Mouse (Mus musculus) lung, embryonic 14.5 days (tissue): Measurements from ENCODE around the gene Il18rap. TPM values are rescaled to one million over a fixed set of nuclear protein-coding genes. Genes with fewer than 3 reads are reported as not detected.

Source experiments
- ATAC-seq: fragments of 200-750 bp; cut with Nextera tagmentation; 2 replicates; pipeline ENCODE4 v1.8.0; 2017; ENCODE audit warnings: mild to moderate bottlenecking, moderate TSS enrichment, moderate library complexity; ENCODE audit not compliant: insufficient read depth
- DNase-seq: peaks from one replicate; pipeline ENCODE4 v3.0.0-alpha.2; 2015
- H3K27ac ChIP-seq: fragments of 300-500 bp; sonication (generic); 2 replicates; pipeline ENCODE4 v1.5.1; 2014; ENCODE audit warnings: low read depth, mild to moderate bottlenecking, moderate library complexity
- H3K27me3 ChIP-seq: fragments of 300-500 bp; sonication (generic); 2 replicates; pipeline ENCODE4 v1.6.1; 2014; ENCODE audit warnings: low read length, control low read depth; ENCODE audit not compliant: insufficient read depth
- H3K36me3 ChIP-seq: fragments of 300-500 bp; sonication (generic); 2 replicates; pipeline ENCODE4 v1.6.1; 2014; ENCODE audit warnings: control low read depth; ENCODE audit not compliant: insufficient read depth
- H3K4me1 ChIP-seq: fragments of 300-500 bp; sonication (generic); 2 replicates; pipeline ENCODE4 v1.6.1; 2014; ENCODE audit warnings: antibody characterized with exemption, control low read depth; ENCODE audit not compliant: insufficient read depth
- H3K4me2 ChIP-seq: fragments of 300-500 bp; sonication (generic); 2 replicates; pipeline ENCODE4 v1.6.1; 2014; ENCODE audit warnings: mild to moderate bottlenecking
- H3K4me3 ChIP-seq: fragments of 300-500 bp; sonication (generic); 2 replicates; pipeline ENCODE4 v1.5.1; 2014; ENCODE audit warnings: low read depth, low read length
- H3K9ac ChIP-seq: fragments of 300-500 bp; sonication (generic); 2 replicates; pipeline ENCODE4 v1.6.1; 2014
- H3K9me3 ChIP-seq: fragments of 300-500 bp; sonication (generic); 2 replicates; pipeline ENCODE4 v1.6.1; 2016; ENCODE audit warnings: low read depth, low read length, control low read depth
- CTCF ChIP-seq: IDR thresholded peaks from 2 replicates; pipeline ENCODE4 v1.5.1; 2016; ENCODE audit warnings: antibody characterized with exemption, low read depth
- WGBS: fragments of 180-500 bp; shearing (Covaris S2); extraction: QIAGEN DNeasy Blood & Tissue Kit; methylation state at CpG from one replicate; pipeline ENCODE4 v1.1.7; 2014; 5-methylcytosine and 5-hydroxymethylcytosine counted together
- polyA plus RNA-seq: library from polyadenylated mRNA; unstranded; fragments of >200 nt; fragmentation: Nextera tagmentation; extraction: Ambion mirVana; gene quantifications from 2 replicates; pipeline ENCODE4 v1.2.1, GENCODE M21; 2014

The Il18rap gene
- polyA plus RNA-seq: 0.14 and 0.73 TPM in 2 replicates

GRCm38 (mm10) chr1:40514851-40515585 lies at the start of gene Il18rap:
Gene Il18rap, plus strand, starts transcription at chr1:40515362.
- TF ChIP-seq CTCF: no peak
- H3K27ac ChIP-seq: no peak within 1 kb of the TSS
- no peaks in the 10 kb centered on the region for H3K9me3 ChIP-seq
- ATAC-seq: no peak
- DNase-seq: no peak
- 58% methylated on average over 9 of the region's 9 CpGs for whole genome bisulfite sequencing
- H3K9ac ChIP-seq: no peak within 1 kb of the TSS
- H3K4me1 ChIP-seq: no peaks in the 10 kb centered on the region
- no peaks in the 10 kb centered on the region for H3K27me3 ChIP-seq
- H3K4me3 ChIP-seq: no peak within 1 kb of the TSS
- H3K36me3 ChIP-seq: no peaks in the 10 kb centered on the region
- H3K4me2 ChIP-seq: no peak within 1 kb of the TSS

DNA sequence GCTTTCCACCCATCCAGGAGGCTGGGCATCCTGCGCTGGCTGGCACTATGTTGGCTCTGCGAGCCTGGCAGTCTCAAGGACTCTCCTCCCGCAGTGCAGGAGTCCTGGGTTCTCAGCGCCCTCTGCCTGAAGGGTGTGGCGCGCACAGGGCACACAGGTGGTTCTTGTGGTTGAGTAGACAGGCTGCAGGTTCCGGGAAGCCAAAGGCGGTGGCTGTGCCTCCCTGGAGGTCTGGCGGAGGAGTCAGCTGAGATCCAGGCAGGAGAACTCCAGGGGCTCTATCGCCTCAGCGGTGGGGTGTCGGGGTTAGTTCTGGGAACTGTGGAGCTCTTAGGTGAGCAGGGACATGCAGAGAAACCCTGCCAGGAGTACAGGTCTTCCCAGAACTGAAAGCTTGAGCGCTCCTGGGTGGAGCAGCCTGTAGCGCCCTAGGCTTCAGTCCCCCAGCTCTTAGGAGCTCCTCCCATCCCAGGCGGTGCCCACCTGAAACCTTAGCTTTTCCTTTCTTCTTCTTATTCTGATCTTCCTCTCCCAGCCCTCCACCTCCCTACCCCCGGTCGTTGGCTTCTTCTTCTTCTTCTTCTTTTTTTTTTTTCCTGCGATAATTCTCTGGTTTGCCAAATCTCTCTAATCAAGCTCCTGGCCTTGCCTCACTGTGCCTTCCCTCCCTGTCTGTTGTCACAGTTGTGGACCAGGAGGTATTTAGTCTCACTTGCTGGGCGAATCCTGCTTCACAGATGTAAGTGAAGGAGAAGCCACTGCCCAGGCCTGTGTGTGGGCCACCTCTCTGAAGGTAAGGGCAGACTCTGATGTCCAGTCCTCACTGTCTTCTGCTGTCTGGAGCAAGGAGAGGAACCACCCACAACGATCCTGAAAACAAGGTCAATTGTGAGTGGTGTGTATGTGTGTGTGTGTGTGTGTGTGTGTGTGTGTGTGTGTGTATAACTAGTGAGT lies 49.4 kb upstream of the Il18rap start, which contains the start of gene Il18r1:
Gene Il18r1, plus strand, starts transcription at position 76 of the 954 bp plus-strand sequence.
- Histone ChIP-seq H3K4me2 (peak within 1 kb of the TSS; percentile 26; the same call in 1 of the 2 replicates), H3K4me3 (peak within 1 kb of the TSS; percentile 5; the same call in 1 of the 2 replicates), H3K4me1 (no peaks in the 10 kb centered on the region), H3K27me3 (no peaks in the 10 kb centered on the region), H3K36me3 (no peaks in the 10 kb centered on the region), H3K9me3 (no peaks in the 10 kb centered on the region), H3K27ac (no peak within 1 kb of the TSS), H3K9ac (no peak within 1 kb of the TSS)
- TF ChIP-seq CTCF: peak; percentile 41
- WGBS: 33% methylated on average over 20 of the region's 20 CpGs
- DNase-seq: peak; percentile 31
- ATAC-seq: no peak

GRCm38 (mm10) chr1:40467306-40467705 lies 47.9 kb upstream of the Il18rap start:
- Histone ChIP-seq H3K9me3 (no peaks in the 10 kb centered on the region), H3K27ac (no peak overlapping the region), H3K36me3 (no peaks in the 10 kb centered on the region), H3K27me3 (no peaks in the 10 kb centered on the region), H3K4me1 (no peaks in the 10 kb centered on the region), H3K4me3 (no peak overlapping the region), H3K9ac (no peak overlapping the region), H3K4me2 (no peak overlapping the region)
- DNase-seq (no peak), ATAC-seq (no peak)
- TF ChIP-seq CTCF: no peak
- 75% methylated on average over 4 of the region's 4 CpGs for WGBS

DNA sequence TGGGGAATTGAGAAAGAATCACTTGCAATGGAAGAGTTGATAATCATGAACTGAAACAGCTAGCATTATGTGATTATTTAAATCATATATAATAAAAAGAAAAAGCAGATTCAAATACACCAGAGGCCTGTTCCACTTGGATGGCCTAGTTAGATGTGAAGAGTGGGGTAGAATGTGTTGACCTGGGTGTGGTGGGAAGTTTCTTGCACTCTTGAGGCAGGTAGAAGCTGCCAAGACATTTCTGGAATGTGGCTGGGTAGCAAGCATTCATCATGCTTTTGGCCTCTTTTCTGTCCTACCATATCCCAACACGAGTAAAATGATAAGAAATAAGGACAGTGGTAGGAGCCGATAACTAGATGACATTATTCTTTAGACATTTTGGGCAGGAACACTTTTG lies 46.4 kb upstream of the Il18rap start:
- 59% methylated on average over 2 of the region's 2 CpGs for WGBS
- DNase-seq (no peak), ATAC-seq (no peak)
- Histone ChIP-seq H3K27ac (no peak overlapping the region), H3K9ac (no peak overlapping the region), H3K4me3 (no peak overlapping the region), H3K27me3 (no peaks in the 10 kb centered on the region), H3K4me2 (no peak overlapping the region), H3K9me3 (no peaks in the 10 kb centered on the region), H3K4me1 (no peaks in the 10 kb centered on the region), H3K36me3 (no peaks in the 10 kb centered on the region)
- no peak for TF ChIP-seq CTCF

DNA sequence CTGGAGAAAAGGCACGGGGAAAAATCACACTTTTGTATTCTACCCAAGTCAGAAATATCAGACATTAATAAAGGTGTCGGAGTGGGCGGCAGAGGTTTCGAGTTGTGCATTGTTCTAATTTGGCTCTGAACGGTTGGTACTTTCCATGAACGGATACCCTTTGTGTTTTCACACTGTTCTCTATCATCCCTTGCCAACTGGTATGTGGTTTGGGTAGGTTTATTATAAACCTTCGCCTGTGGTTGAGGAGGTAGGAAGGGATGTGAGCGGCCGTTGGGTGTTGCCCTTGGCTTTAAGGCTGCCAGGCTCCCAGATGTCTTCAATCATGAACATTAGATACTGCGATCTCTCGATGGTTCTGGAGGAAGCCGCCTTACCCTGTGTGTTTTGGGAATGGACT lies 45.3 kb upstream of the Il18rap start:
- TF ChIP-seq CTCF: no peak

DNA sequence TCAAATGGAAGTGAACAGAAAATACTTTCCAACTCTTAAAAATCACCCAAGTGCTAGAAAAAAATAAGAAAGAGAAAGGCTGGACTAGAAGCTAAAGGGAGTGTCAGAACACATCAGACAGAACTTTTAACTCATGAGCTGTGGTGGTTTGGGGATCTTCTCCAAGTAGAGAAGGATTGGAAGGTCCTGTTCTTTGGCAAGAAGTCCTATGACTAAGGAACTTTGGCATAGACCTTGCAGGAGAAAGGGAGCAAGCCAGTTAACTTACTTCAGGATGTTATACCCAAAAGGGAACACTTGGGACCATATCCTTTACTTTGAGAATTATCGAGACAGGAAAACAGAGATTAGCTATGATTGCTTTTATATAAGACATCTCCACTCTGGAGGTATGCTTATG lies 42.8 kb upstream of the Il18rap start:
- TF ChIP-seq CTCF: no peak
- no peak overlapping the region for H3K9ac ChIP-seq
- no peak overlapping the region for H3K27ac ChIP-seq
- H3K9me3 ChIP-seq: no peaks in the 10 kb centered on the region
- no peaks in the 10 kb centered on the region for H3K4me1 ChIP-seq
- H3K36me3 ChIP-seq: no peaks in the 10 kb centered on the region
- ATAC-seq (no peak), DNase-seq (no peak)
- 78% methylated on average over 1 of the region's 1 CpGs for WGBS
- H3K4me2 ChIP-seq: no peak overlapping the region
- no peaks in the 10 kb centered on the region for H3K27me3 ChIP-seq
- H3K4me3 ChIP-seq: no peak overlapping the region

More for the DNA sequence above, 45.3 kb upstream of the Il18rap start:
- H3K9ac ChIP-seq: no peak overlapping the region
- DNase-seq (no peak), ATAC-seq (no peak)
- H3K4me3 ChIP-seq: no peak overlapping the region
- no peak overlapping the region for H3K27ac ChIP-seq
- no peaks in the 10 kb centered on the region for H3K4me1 ChIP-seq
- no peaks in the 10 kb centered on the region for H3K36me3 ChIP-seq
- H3K27me3 ChIP-seq: no peaks in the 10 kb centered on the region
- 78% methylated on average over 12 of the region's 12 CpGs for WGBS
- H3K9me3 ChIP-seq: no peaks in the 10 kb centered on the region
- no peak overlapping the region for H3K4me2 ChIP-seq

GRCm38 (mm10) chr1:40473640-40474039 lies 41.5 kb upstream of the Il18rap start:
- Histone ChIP-seq H3K27me3 (no peaks in the 10 kb centered on the region), H3K9me3 (no peaks in the 10 kb centered on the region), H3K4me3 (no peak overlapping the region), H3K9ac (no peak overlapping the region), H3K4me2 (no peak overlapping the region), H3K36me3 (no peaks in the 10 kb centered on the region), H3K4me1 (no peaks in the 10 kb centered on the region), H3K27ac (no peak overlapping the region)
- 76% methylated on average over 4 of the region's 4 CpGs for WGBS
- ATAC-seq (no peak), DNase-seq (no peak)
- no peak for TF ChIP-seq CTCF
